Mouse (Mus musculus) thymus, postnatal 0 days (tissue): ENCODE data around the gene Zfp867. TPM values are rescaled to one million over a fixed set of nuclear protein-coding genes. Genes with fewer than 3 reads are reported as not detected.

ENCODE experiments used
- polyA plus RNA-seq: library from polyadenylated mRNA; unstranded; fragments of >200 nt; fragmentation: Nextera tagmentation; extraction: Ambion mirVana; gene quantifications from 2 replicates; pipeline ENCODE4 v1.2.1, GENCODE M21; 2015

Zfp867 gene
- polyA plus RNA-seq, 1 experiment from 2014 or later = 3.3 TPM

Other genes with a start within 250 kb of the Zfp867 start
- gene Arf1, start 244.2 kb downstream of the Zfp867 start, polyA plus RNA-seq = 488 and 519 TPM in 2 replicates
- 0.13 and 0.20 TPM in 2 replicates for gene Wnt3a, start 181.7 kb downstream of the Zfp867 start, polyA plus RNA-seq
- gene Wnt9a, start 165.5 kb downstream of the Zfp867 start, polyA plus RNA-seq = 1.2 TPM in 2 replicates
- not detected in 2 replicates for gene Prss38, start 96.8 kb downstream of the Zfp867 start, polyA plus RNA-seq
- 10.4 and 11.8 TPM in 2 replicates for gene Jmjd4, start 22.4 kb downstream of the Zfp867 start, polyA plus RNA-seq
- 45.1 and 49.5 TPM in 2 replicates for gene Snap47, start 21.3 kb downstream of the Zfp867 start, polyA plus RNA-seq
- gene Zkscan17, start 54.3 kb upstream of the Zfp867 start, polyA plus RNA-seq = 14.9 and 15.0 TPM in 2 replicates
- 0.49 TPM in 2 replicates for gene Nlrp3, start 69.1 kb upstream of the Zfp867 start, polyA plus RNA-seq
- gene Olfr222, start 103.8 kb upstream of the Zfp867 start, polyA plus RNA-seq = not detected in 2 replicates
- gene Olfr223, start 120.8 kb upstream of the Zfp867 start, polyA plus RNA-seq = not detected in 2 replicates
- 46.7 and 55.6 TPM in 2 replicates for gene Mprip, start 188.8 kb upstream of the Zfp867 start, polyA plus RNA-seq